Comparison of ENCODE assay signal across 8 mouse cellular contexts in genomic region chr13:9846543-9847434, GRCm38 (mm10).
DNase-seq lines count a peak whose midpoint lies in the region; ATAC-seq and TF ChIP-seq lines count a peak whose summit lies in the region.

No protein-coding gene starts in this region.

- peak; percentile 88; the same call in 1 of the 2 replicates for ATAC-seq in limb, embryonic 11.5 days (ENCODE audit: insufficient number of reproducible peaks, low FRiP score, low TSS enrichment, low read depth)
- ATAC-seq in monocyte, adult 5-6 weeks (replicated peaks; ENCODE audit: insufficient number of reproducible peaks, low FRiP score, low TSS enrichment, poor library complexity, severe bottlenecking): peak; percentile 94
- 0 out of 2 replicates have a peak, but pooled peaks have one; percentile 65 for ATAC-seq in stomach, embryonic 14.5 days (ENCODE audit: insufficient number of reproducible peaks, insufficient read depth, low FRiP score, low read depth)

- no peak overlapping the region for H3K4me3 ChIP-seq in heart, adult 2 months
- no peak overlapping the region for H3K4me3 ChIP-seq in kidney, adult 2 months (ENCODE audit: insufficient read depth, low read depth, low read length)
- H3K4me3 ChIP-seq in limb, embryonic 11.5 days (ENCODE audit: low read depth, low read length): no peak overlapping the region
- no peak overlapping the region for H3K4me3 ChIP-seq in stomach, embryonic 14.5 days (ENCODE audit: low read depth, low read length)

- no peak for TF ChIP-seq POLR2A in heart, adult 2 months (IDR thresholded peaks at IDR 0.05; ENCODE audit: insufficient read depth, low read depth, low read length)
- no peak for TF ChIP-seq POLR2A in kidney, adult 2 months (IDR thresholded peaks at IDR 0.05; ENCODE audit: low read depth, low read length)

- H3K4me2 ChIP-seq in limb, embryonic 11.5 days (ENCODE audit: low read depth, severe bottlenecking): no peak overlapping the region
- H3K4me2 ChIP-seq in stomach, embryonic 14.5 days (replicated peaks; ENCODE audit: low read depth, low read length): 0 out of 2 replicates have a peak overlapping the region, but pooled peaks have one; percentile 7

- no peaks in the 10 kb centered on the region for H3K9me3 ChIP-seq in limb, embryonic 11.5 days (ENCODE audit: control insufficient read depth, low read length)
- no peaks in the 10 kb centered on the region for H3K9me3 ChIP-seq in stomach, embryonic 14.5 days (ENCODE audit: control insufficient read depth, low read depth, low read length)

- TF ChIP-seq CTCF in heart, adult 2 months (IDR thresholded peaks at IDR 0.05): no peak
- TF ChIP-seq CTCF in kidney, adult 2 months (conservative IDR thresholded peaks at IDR 0.05; ENCODE audit: insufficient read depth, insufficient read length, low read depth, low read length): peak; percentile 100

- TF ChIP-seq EP300 in heart, adult 2 months (IDR thresholded peaks at IDR 0.05; ENCODE audit: insufficient read depth, low read depth, low read length): peak; percentile 99

- no peak overlapping the region for H3K27ac ChIP-seq in heart, adult 2 months
- H3K27ac ChIP-seq in kidney, adult 2 months (ENCODE audit: insufficient read depth, low read depth, low read length): no peak overlapping the region
- H3K27ac ChIP-seq in limb, embryonic 11.5 days (replicated peaks; ENCODE audit: low read depth, low read length): no peak overlapping the region
- H3K27ac ChIP-seq in stomach, embryonic 14.5 days (ENCODE audit: low read length): no peak overlapping the region

- H3K79me2 ChIP-seq in heart, adult 2 months (replicated peaks; ENCODE audit: control insufficient read depth, insufficient read depth, low read length): no peaks in the 10 kb centered on the region

- H3K36me3 ChIP-seq in heart, adult 2 months (ENCODE audit: control insufficient read depth, insufficient read depth, low read length): no peaks in the 10 kb centered on the region
- no peaks in the 10 kb centered on the region for H3K36me3 ChIP-seq in kidney, adult 2 months (ENCODE audit: control insufficient read depth, insufficient read depth, low read length)
- H3K36me3 ChIP-seq in limb, embryonic 11.5 days (ENCODE audit: control insufficient read depth, insufficient read depth, low read length): no peaks in the 10 kb centered on the region
- H3K36me3 ChIP-seq in stomach, embryonic 14.5 days (ENCODE audit: control insufficient read depth, insufficient read depth, low read length): no peaks in the 10 kb centered on the region

- DNase-seq in ovary, postnatal 10 days (ENCODE audit: low spot score): peak; percentile 22
- no peak for DNase-seq in ovary, adult 18-20 months (ENCODE audit: low spot score)
- DNase-seq in embryo, embryonic 10 days (ENCODE audit: low spot score): peak; percentile 83
- DNase-seq in heart, adult 2 months: peak; percentile 36 to 72
- peak; percentile 50 for DNase-seq in kidney, adult 2 months
- peak; percentile 73 for DNase-seq in limb, embryonic 11.5 days (ENCODE audit: low spot score)

- intact Hi-C loops in heart, adult 2 months (cut with DNase I): loop anchor here (1.0 to 10.0 kb wide), 3 partner anchors 162 to 664 kb away; no protein-coding TSS in a partner anchor

- no peaks in the 10 kb centered on the region for H3K4me1 ChIP-seq in heart, adult 2 months (ENCODE audit: control insufficient read depth, insufficient read depth, low read length)
- no peaks in the 10 kb centered on the region for H3K4me1 ChIP-seq in kidney, adult 2 months (ENCODE audit: control insufficient read depth, insufficient read depth, low read length)
- H3K4me1 ChIP-seq in limb, embryonic 11.5 days (ENCODE audit: control insufficient read depth, insufficient read depth, low read length): no peaks in the 10 kb centered on the region
- no peaks in the 10 kb centered on the region for H3K4me1 ChIP-seq in stomach, embryonic 14.5 days (ENCODE audit: control insufficient read depth, insufficient read depth, low read length)

- H3K27me3 ChIP-seq in heart, adult 2 months (ENCODE audit: control insufficient read depth, insufficient read depth, low read length): no peaks in the 10 kb centered on the region; the same call in 1 of the 2 replicates
- no peaks in the 10 kb centered on the region for H3K27me3 ChIP-seq in kidney, adult 2 months (replicated peaks; ENCODE audit: control insufficient read depth, insufficient read depth, low read length)
- no peaks in the 10 kb centered on the region for H3K27me3 ChIP-seq in limb, embryonic 11.5 days (ENCODE audit: control insufficient read depth, insufficient read depth, low read length)
- no peaks in the 10 kb centered on the region for H3K27me3 ChIP-seq in stomach, embryonic 14.5 days (ENCODE audit: control insufficient read depth, insufficient read depth, low read length)

- H3K9ac ChIP-seq in heart, adult 2 months (ENCODE audit: low read depth, low read length): no peak overlapping the region
- no peak overlapping the region for H3K9ac ChIP-seq in limb, embryonic 11.5 days (ENCODE audit: low read length)
- no peak overlapping the region for H3K9ac ChIP-seq in stomach, embryonic 14.5 days (replicated peaks; ENCODE audit: low read depth, low read length)

- WGBS in heart, adult 2 months: 33% methylated on average over 14 of the region's 14 CpGs
- WGBS in kidney, adult 2 months: 31% methylated on average over 14 of the region's 14 CpGs
- 38% methylated on average over 14 of the region's 14 CpGs for WGBS in limb, embryonic 11.5 days
- 35% methylated on average over 14 of the region's 14 CpGs for WGBS in stomach, embryonic 14.5 days
